Mouse (Mus musculus) left cerebral cortex, postnatal 25 days (tissue): ENCODE measurements at regions not wholly inside any gene's neighbourhood (a gene's known extent, or its start where the extent isn't known, plus 50 kb on each side); places are given as distances from the start of the nearest gene placed in this dataset.

Experiments used
- DNase-seq, 2 experiments: peaks; one replicate each; pipeline ENCODE4 v3.0.0; 2022; ENCODE audit warnings: low spot score in 2 of 2, mixed read lengths in 1 of 2
- intact Hi-C: fragments of 180-260 bp; cut with DNase I; formaldehyde crosslinking; loops from one replicate; pipeline ENCODE4 v1.15.1; 2025

DNA sequence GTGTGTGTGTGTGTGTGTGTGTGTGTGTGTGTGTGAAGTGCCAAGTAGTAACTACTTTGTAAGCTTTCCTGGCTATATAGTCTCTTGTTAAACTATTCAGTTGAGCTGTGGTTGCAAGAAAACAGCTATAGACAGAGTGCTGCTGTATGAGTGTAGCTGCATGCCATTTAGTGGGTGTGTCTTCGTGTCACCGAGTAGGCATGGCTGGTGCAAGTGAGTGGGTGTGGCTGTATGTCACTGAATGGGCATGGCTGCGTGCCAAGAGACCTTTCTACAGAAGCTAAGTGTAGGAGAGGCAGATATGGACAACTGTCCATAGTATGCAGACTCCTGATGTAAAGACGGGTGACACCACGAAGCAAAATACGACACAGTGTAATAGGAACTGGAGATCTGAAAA lies 126.4 kb upstream of the 4933415F23Rik start:
- intact Hi-C loops, result no loop called here
- no peak for DNase-seq

DNA sequence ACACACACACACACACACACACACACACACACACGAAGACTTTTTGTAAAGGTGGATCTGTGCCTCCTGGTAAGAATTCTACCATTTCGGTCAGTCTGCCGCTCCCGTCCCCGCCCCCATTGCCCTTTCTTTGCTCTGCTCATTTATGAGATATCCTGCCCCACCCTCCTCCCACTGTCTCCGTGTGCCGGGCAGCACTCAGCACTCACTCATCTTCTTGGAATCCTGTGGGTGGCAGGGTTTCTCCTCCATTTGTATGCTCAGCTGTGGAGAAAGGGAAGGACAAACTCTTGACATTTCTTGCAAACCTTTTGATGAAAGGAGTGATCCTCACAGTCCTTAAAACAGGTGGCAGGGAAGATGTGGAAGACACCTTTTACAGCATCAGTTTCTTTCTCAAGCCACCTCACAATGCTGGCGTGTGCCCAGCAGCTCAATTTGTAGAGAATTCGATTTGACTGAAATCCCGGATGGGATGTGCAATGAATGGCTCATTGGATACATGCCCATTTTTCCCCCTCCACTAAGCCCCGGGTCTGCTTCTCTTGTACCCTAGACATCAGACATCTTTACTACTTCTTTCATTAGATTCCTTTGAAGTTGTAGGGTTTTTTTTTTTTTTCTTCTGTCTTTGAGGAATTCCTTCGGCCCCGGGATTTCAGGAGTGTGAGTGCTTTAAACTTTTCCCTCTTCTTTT lies 112.6 kb upstream of the 4933415F23Rik start:
- DNase-seq, result peak in 1 of 2 experiments; percentile 27
- intact Hi-C loops, result no loop called here

DNA sequence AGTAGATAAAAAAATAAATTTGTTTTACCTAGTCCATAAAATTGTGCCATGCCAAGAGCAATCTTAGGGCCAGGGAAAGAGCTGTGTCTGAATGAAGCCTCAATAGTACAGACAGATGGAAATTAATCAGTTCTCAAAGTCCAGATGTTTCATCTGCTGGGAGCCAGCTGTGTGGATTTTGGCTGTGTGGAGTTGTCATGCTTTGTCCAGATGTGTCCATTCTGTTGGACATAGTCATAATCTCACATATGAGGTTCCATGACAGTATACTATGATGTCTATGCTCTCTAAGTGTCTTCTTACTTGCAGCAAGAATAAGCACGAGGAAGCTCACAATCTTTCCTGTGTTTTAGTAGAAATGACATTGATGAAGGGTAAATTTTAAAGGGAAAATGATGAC lies 105.8 kb upstream of the 4933415F23Rik start:
- DNase-seq, result no peak
- intact Hi-C loops, result no loop called here

DNA sequence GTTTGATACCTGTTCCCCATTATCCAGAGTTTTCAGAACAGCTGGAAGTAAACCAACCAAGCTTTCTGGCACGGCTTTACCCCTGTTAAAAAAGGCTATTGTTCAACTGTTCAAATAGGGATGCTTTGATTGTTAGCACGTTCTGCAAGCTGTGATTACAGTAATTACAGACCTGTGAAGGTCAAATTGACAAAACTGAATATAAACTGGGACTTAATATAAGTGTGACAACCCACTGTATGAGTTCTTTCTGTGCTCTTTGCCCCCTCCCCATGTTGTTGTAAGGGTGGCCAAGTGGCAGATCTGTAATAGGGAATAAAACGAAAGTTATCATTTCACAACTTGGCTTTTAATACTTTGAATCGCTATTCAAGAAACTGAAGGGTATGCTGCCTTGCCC lies 105.0 kb upstream of the 4933415F23Rik start:
- intact Hi-C loops, result no loop called here
- no peak for DNase-seq

DNA sequence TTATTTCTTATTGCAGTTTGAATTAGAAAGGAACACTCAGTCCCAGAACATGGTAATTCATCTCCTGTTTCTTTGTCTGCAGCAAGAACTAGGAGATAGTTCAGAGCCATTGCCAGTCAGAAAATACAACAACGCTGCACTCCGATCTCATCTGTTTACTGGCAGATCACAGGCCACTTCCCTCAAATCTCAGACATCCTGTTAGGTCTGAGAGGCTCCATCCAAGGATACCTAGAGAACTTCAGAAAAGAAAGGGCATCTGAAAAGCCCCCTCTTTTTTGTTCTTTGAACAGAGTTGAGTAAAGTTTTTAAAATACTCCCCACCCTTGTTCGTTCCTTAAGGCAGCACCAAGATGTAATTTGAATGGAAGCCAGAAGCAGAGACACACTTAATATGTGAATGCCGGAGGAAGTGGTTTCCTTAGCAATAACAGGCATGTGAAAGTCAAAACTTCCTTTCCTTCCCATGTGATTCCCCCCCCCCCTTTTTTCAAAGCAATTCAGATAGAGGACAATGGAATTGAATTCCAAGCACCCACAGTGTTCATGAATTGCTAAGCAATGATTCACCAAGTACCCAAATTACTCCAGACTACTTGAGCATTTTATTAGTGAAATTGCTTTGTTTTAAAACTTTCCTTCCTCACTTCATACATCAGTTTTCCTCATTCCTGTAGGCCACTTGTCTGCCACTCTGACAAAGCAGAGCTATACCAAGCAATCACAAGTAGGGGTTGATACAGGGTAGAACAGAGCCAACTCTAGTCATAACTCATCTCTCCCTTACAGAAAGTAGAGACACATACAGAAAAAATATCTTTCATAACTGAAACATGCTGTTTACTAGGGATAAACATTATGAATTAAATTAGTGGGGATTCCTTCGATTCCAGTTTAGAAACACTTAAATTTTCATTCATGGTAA lies 100.7 kb upstream of the 4933415F23Rik start:
- peak; percentile 13 to 16 for DNase-seq
- intact Hi-C loops, result no loop called here

DNA sequence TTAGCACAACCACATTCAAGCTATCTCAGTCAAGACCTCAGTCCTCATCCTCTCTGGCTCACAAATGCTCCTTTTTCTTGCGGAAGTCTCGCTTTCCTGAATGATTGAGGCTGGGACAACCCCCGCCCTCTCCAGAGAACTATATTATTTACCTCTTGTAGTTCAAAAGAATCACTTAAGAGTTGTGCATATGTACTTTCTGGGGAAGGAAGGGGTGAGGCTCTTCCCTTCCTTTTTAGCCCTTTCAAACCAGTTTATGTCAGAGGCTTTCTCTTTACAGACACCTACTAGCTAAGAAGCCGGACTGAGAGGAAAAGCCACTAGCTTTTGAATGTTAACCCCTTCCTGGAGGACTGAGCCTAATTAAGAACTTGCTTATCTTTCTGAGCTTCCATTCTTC lies 98.4 kb upstream of the 4933415F23Rik start:
- intact Hi-C loops, result no loop called here

DNA sequence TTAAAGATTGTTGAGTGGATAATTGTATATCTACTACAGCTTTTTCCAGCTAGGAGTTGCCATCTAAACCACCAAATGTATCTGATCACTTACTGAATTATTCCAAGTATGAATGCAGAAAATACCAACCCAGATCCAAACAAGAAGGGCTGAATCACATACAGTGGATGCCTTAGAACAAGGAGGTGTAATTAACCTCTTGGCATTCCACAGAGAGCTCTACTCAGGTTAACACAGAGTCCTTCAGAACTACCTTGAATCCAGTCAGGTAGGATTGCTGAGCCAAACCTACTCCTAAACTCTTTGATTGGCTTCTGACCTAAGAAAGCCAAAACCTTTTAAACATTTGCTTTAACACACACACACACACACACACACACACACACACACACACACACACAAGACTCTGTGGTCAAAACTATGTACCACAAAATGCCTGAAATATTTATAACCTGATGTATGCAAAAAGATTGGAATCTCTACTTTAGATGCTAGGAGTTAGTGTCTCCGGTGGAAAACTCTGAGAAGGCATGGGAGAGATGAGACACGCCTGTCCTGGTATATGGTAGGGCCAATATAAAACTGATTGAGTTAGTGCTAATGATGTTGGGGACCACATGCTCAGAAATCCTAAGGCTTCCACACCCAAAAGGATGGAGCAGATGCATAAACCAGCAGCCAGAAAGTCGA lies 88.4 kb upstream of the 4933415F23Rik start:
- intact Hi-C loops, result no loop called here
- no peak for DNase-seq

More for the DNA sequence above, 98.4 kb upstream of the 4933415F23Rik start:
- no peak for DNase-seq

DNA sequence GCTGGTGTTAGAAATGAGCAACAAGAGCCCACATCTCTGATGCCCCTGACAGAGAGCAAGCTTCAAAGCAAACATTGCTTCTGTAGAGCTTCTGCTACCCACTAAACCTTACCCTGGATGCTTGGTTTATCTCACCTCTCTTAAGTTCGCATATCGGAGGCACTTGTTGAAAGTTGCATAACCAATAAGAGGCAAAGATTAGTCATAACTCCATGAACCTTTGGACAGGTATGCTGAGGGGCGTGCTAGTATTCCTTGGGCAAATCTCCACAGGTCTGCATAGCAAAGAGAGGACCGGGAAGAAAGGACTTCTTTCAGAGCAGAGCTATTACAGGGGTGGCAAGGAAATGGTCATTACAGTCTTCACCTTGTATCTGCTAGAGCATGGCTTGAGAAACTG lies 87.7 kb upstream of the 4933415F23Rik start:
- no peak for DNase-seq

DNA sequence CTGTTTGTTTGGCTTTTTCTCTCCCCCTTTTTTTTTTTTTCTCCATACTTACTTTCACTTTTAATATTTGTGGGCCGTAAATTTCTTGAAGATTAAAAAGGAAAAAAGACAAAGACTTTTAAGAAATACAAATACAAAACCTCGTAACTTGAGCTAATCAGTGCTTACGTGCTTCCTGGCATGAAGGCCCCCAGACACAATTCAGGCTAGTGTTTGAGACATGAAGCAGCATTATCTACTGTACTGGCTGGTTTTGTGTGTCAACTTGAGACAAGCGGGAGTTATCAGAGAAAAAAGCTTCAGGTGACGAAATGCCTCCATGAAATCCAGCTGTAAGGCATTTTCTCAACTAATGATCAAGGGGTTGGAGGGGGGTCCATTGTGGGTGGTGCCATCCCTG lies 86.2 kb upstream of the 4933415F23Rik start:
- intact Hi-C loops, result no loop called here
- DNase-seq, result no peak

More for the DNA sequence above, 87.7 kb upstream of the 4933415F23Rik start:
- intact Hi-C loops, result no loop called here

DNA sequence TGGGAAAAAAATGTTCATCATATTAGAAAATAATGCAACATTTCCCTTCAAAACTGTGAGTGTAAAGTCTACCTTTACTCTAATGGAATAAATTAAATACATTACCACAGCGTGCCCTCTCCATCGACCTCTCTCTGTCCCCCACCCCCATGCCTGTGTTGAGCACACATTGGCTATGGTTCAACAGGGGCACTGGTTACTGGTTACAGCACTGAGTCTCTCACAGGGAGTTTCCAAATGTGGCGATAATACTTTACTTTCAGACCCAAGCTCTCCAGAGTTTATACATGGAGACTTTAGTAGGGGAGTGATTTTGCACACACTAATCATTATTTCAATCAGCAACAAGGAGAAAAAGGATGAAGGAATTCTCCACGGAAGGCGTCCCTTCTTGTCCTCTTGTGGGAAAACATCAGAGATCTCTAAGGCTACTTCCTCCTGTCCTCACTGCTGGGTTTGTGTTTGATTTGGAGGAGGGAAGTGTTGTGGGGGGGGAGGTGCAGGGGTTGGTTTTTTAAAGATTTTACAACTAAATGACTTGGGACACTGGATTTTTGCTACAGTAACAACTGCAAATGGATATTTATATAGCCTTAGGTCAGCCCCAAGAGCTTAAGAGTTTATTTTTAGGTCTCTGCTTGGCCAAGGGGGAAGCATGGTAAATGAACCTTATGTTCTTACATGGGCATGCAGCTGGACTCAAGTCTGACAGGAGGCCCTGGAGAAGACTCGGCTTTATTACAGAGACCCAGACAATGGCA lies 85.6 kb upstream of the 4933415F23Rik start:
- intact Hi-C loops, result no loop called here
- DNase-seq, result no peak

DNA sequence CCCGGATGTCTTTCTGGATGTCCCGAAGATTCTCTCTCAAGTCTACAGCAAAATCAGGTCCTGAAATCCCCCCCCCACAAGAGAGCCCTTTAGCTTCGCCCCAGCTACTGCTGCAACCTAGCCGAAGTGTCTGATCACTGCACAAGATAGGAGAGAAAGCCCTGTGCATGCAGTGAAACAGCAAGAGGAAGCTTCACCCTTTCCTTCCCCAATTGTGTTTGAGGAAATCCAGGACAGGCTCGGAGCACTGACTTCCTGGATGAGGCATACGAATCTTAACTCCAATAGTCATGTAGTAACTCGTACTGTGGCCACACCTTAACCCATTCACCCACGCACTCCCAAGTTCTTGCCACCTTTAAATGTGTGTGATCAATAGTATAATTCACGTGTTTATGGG lies 82.7 kb upstream of the 4933415F23Rik start:
- intact Hi-C loops, result no loop called here
- DNase-seq, result no peak

DNA sequence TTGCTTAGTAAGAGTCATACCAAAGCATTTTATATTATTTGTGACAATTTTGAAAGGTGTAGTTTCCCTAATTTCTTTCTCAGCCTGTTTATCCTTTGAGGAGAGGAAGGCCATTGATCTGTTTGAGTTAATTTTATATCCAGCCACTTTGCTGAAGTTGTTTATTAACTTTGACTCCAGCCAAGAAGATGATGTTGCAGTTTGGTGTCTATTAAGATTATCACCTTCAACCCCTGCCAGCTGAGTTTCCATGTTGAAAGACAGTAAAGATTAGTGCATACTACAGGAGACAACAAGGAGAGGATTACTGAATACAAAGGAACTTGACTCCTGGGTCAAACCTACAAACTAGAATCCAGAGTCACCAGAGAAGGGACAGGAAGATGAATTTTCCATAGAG lies 80.5 kb upstream of the 4933415F23Rik start:
- intact Hi-C loops, result no loop called here

DNA sequence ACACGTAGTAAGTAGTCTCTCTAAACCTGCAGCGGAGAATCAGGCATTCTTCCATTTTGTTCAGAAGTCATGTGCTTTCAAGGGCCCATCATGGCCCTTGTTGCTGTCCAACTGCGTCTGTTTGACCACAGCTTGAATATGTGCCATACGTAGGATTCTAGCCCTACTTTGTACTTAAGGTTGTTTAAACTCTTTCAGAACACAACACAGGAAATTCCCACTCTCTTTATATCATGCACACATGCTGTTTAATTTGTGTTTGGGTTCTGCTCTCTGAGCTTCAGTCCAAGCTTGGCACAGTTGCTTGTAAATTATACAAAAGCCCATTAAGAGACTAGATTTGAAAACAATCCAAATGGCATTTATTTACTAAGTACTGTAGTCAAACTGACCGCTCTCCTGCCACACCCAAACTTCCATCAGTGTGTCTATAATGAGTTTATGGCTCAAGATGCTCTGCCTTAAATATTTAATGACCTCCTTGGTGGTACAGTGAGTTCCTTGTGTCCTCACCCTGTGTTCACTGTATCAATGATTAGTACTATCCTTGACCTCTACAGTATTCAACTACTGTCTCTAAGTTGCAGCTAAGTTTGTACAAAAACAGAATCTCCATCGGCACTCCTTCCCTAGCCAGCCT lies 76.4 kb upstream of the 4933415F23Rik start:
- no peak for DNase-seq
- intact Hi-C loops, result no loop called here

More for the DNA sequence above, 80.5 kb upstream of the 4933415F23Rik start:
- DNase-seq, result no peak

DNA sequence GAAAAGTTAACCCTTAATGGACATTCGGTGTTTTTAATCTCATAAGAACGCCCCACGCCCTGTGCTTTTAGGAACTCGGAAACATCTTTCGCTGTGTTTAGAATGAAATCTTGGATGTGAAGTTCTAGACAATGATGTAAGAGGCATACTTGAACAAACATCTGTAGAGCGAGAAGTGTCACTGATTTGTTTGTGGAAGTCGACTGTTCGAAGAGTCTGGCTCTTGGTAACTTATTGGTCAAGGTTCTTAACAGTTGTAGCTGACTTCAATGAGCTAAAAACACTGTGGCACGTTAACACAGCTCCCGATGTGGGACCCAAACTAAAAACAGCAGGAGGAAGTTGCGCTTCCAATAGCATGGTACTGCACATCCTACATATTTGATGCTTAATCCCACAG lies 72.0 kb upstream of the 4933415F23Rik start:
- intact Hi-C loops, result no loop called here
- DNase-seq, result peak in 1 of 2 experiments; percentile 6

DNA sequence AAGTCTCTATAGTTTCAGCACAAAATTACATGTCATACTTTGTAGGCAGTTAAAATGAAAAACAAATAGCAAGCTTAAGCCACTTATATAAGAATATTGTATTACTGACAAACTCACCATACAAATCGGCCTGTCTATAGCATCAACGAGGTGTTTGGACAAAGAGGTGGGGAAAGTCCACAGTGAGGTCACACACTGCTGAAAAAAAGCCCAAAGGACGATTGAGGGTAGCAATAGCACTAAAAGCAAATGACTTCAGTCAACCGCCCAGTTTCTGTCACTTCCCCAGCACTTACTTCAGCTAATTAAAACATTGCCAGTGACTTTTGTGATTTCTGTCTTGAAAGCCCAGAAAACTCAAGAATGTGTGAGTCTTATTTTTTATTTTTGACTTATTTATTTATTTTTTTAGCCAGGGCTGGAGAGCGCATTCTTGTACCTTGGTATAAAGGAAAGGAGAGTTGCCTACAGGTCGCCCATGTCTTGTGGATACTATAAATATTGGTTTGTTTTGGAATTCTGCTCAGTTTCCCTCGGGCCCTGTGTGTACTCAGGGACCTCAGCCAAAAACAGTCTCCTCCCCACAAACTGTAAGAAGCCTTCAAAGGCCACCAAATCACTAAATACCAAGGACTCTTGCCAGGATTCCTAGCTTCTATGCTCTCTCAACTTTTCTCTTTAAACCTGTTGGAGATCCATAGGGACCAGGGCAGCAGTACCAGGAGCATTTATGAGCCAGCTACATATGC lies 71.2 kb upstream of the 4933415F23Rik start:
- no peak for DNase-seq
- intact Hi-C loops, result no loop called here

DNA sequence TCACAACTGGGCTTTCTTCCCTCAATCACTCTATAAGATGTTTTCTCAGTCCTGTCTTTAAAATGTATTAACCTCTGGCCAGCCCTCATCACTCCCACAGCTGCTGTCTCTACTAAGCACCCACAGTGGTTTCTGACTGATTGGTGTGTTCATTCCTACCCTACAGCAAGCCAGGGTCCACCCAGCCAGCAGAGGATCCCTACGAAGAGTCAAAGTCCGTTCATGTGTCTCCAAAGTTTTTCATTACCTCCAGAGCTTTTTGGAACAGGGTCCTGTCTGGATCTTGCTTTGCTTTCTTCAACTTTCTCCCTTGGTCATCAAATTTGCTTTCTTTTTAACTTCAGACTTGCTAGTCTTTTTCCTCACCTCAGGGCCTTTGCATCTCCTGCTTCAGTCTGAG lies 69.3 kb upstream of the 4933415F23Rik start:
- intact Hi-C loops, result no loop called here
- no peak for DNase-seq

DNA sequence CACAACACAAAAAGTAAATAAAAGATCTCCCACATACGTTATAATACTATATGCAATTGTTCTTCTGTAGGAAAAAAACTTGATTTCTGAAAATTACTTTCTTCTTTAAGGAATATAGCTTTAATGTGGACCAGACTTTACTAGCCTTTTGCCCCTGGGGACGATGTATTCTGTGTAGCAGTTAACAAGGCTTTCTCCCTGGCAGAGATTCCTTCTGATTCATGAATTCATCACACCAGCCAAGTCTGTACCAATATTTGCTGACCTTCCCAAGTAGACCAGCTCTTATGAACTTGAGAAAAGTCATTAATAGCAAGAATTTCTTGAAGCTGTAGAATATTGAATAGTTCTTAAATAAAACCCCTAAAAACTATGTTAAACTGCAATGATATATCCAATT lies 68.7 kb upstream of the 4933415F23Rik start:
- intact Hi-C loops, result no loop called here
- no peak for DNase-seq

DNA sequence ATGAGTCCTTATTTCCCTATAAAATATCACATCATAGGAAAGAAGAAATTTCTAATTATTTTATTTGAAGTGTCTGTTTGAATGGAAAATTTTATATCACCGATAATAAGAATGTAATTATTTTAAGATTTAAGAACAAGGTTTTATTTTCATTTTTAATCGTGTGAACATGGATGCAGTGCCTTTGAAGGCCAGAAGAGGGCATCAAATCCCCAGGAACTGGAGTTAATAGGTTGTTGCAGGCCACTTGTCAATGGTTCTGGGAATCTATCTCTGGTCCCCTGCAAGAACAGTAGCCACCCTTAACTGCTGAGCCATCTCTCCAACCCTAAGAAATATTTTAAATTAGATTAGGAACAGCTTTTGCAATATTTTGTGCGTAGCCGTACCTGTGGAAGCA lies 66.5 kb upstream of the 4933415F23Rik start:
- DNase-seq, result no peak
- intact Hi-C loops, result loop anchor here (5.0 kb wide), 1 partner anchor 119 kb away; no protein-coding TSS in a partner anchor
